Mouse (Mus musculus) myocyte (in vitro differentiated cells): ENCODE results near the gene Polr2e.
A peak's percentile ranks its signal among the peaks of the same experiment; 100 is the strongest.

Experiments used
- CEBPB ChIP-seq: IDR thresholded peaks from 2 replicates; pipeline ENCODE4 v1.6.1; 2011; ENCODE audit warnings: mild to moderate bottlenecking, moderate library complexity; ENCODE audit not compliant: poor library complexity, insufficient read depth, severe bottlenecking
- E2F4 ChIP-seq: IDR thresholded peaks from one replicate; pipeline ENCODE4 v1.6.1; 2011; ENCODE audit warnings: mild to moderate bottlenecking, control low read depth, moderate library complexity; ENCODE audit not compliant: insufficient read depth
- MAX ChIP-seq: IDR thresholded peaks from one replicate; pipeline ENCODE4 v1.6.1; 2011; ENCODE audit warnings: low read depth, mild to moderate bottlenecking, control low read depth
- MYOD1 ChIP-seq, 3 experiments: IDR thresholded peaks; one replicate each; pipeline ENCODE4 v1.6.1; 2011; ENCODE audit warnings: control low read depth in 2 of 3, low read depth in 2 of 3, mild to moderate bottlenecking in 2 of 3, moderate library complexity in 1 of 3; ENCODE audit not compliant: insufficient read length in 2 of 3, control insufficient read depth in 1 of 3
- POLR2A ChIP-seq: IDR thresholded peaks from one replicate; pipeline ENCODE4 v1.6.1; 2011; ENCODE audit warnings: low read depth, mild to moderate bottlenecking, control low read depth, moderate library complexity; ENCODE audit not compliant: insufficient read length
- POLR2AphosphoS2 ChIP-seq: IDR thresholded peaks from one replicate; pipeline ENCODE4 v1.6.1; 2011; ENCODE audit warnings: low read depth, control low read depth; ENCODE audit not compliant: insufficient read length
- REST ChIP-seq: IDR thresholded peaks from one replicate; pipeline ENCODE4 v1.6.1; 2011; ENCODE audit warnings: mild to moderate bottlenecking, control low read depth, moderate library complexity; ENCODE audit not compliant: insufficient read depth, insufficient read length
- TCF12 ChIP-seq: IDR thresholded peaks from one replicate; pipeline ENCODE4 v1.6.1; 2011; ENCODE audit warnings: mild to moderate bottlenecking, control low read depth; ENCODE audit not compliant: poor library complexity, insufficient read depth, severe bottlenecking
- USF1 ChIP-seq: IDR thresholded peaks from one replicate; pipeline ENCODE4 v1.6.1; 2011; ENCODE audit warnings: low read depth, mild to moderate bottlenecking, control low read depth, moderate library complexity

DNA sequence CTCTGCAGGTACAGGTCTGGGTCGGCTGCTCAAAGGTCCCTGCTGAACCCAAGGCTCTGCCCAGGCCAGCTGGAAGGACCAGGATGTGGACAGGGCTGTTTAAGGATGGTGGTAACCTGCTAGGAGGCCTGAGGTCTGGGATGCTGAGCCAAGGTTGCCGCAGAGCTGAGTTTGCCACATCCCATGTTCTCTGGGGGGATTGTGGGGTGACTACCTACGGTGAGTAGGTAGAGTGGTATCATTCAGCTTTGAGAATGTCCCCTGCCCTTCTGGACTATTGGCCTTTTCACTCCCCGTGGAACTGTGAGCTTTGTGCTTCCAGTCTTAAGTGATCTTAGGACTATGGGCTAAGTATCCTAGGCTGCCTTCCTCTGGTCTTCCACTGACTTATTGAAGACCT is 16.9 kb upstream of the Polr2e start:
- no peak for TF ChIP-seq REST
- TF ChIP-seq POLR2A, result peak; percentile 36
- TF ChIP-seq USF1, result no peak
- no peak for TF ChIP-seq E2F4
- TF ChIP-seq POLR2AphosphoS2, result peak; percentile 76
- no peak for TF ChIP-seq MAX
- TF ChIP-seq MYOD1 (IDR thresholded peaks at IDR 0.05; ENCODE audit: control insufficient read depth in 1 of 3, insufficient read length in 2 of 3, low read depth in 2 of 3), result no peak
- TF ChIP-seq CEBPB, result no peak
- TF ChIP-seq TCF12, result no peak
